ENCODE assay signal across 26 mouse cellular contexts in the genomic region with DNA sequence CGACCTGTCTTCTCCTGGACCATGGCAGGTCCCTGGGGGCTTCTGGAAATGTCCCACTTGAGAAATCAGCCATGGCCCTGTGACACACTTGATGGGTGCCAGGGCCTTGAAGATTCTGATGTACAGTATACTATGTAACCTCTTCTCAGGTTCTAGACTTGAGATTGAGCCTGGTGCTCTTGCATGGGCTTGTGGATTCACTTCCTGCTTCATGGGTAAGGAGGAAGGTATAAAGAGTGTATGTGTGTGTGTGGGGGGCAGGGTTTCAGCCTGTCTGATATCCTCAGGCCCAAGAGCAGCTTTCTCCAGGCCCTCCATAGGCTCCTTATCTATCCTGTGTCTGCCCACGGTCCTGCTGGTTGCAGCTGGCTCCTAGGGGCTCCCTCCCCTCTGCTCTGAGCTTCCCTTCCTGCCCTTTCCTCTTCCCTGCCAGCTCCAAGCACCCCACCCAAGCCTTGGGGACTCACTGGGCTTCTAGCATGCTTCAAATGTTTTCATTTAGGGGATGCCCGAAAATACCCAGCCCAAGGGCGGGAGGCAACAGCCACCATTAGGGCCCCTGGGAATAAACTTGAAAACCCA.
DNase-seq lines count a peak whose midpoint lies in the region; ATAC-seq and TF ChIP-seq lines count a peak whose summit lies in the region.
"Had no signal": no experiment of that assay in that cellular context is flagged by ENCODE, and none has a peak within 500 bp of the region (broad histone marks: within the 10 kb centered on the region; RNA-seq: fewer than 3 reads in every experiment).

No protein-coding gene starts in this region.

- no peaks in the 10 kb centered on the region for H3K27me3 ChIP-seq in embryonic facial prominence, embryonic 13.5 days
- H3K27me3 ChIP-seq in embryonic facial prominence, embryonic 10.5 days (replicated peaks; ENCODE audit: low read depth, poor library complexity, severe bottlenecking) = no peaks in the 10 kb centered on the region
- H3K27me3 ChIP-seq in hindbrain, embryonic 10.5 days (ENCODE audit: insufficient read depth, poor library complexity, severe bottlenecking) = no peaks in the 10 kb centered on the region
- H3K27me3 ChIP-seq in hindbrain, postnatal 0 days (ENCODE audit: insufficient read depth, low read length) = no peaks in the 10 kb centered on the region
- H3K27me3 ChIP-seq in embryonic facial prominence, embryonic 15.5 days = no peaks in the 10 kb centered on the region
- no peaks in the 10 kb centered on the region for H3K27me3 ChIP-seq in liver, embryonic 11.5 days (replicated peaks; ENCODE audit: control insufficient read depth, insufficient read depth, low read length)
- H3K27me3 ChIP-seq: embryonic facial prominence, embryonic 12.5 days; hindbrain, embryonic 12.5 days; limb, embryonic 15.5 days; liver, embryonic 15.5 days; lung, embryonic 15.5 days; midbrain, embryonic 15.5 days; neural tube, embryonic 15.5 days; Patski; stomach, embryonic 15.5 days had no signal

- TF ChIP-seq CTCF in hindbrain, postnatal 0 days (IDR thresholded peaks at IDR 0.05; ENCODE audit: low read depth) = no peak

- no peaks in the 10 kb centered on the region for H3K9me3 ChIP-seq in embryonic facial prominence, embryonic 13.5 days
- H3K9me3 ChIP-seq in embryonic facial prominence, embryonic 10.5 days = no peaks in the 10 kb centered on the region
- H3K9me3 ChIP-seq in hindbrain, embryonic 10.5 days = no peaks in the 10 kb centered on the region
- H3K9me3 ChIP-seq in hindbrain, postnatal 0 days (ENCODE audit: low read length) = no peaks in the 10 kb centered on the region
- H3K9me3 ChIP-seq in embryonic facial prominence, embryonic 15.5 days (replicated peaks) = no peaks in the 10 kb centered on the region
- H3K9me3 ChIP-seq in liver, embryonic 11.5 days (ENCODE audit: control insufficient read depth, low read length) = no peaks in the 10 kb centered on the region
- H3K9me3 ChIP-seq: embryonic facial prominence, embryonic 12.5 days; hindbrain, embryonic 12.5 days; limb, embryonic 15.5 days; liver, embryonic 15.5 days; lung, embryonic 15.5 days; midbrain, embryonic 15.5 days; neural tube, embryonic 15.5 days; stomach, embryonic 15.5 days had no signal

- no peak overlapping the region for H3K4me2 ChIP-seq in embryonic facial prominence, embryonic 13.5 days
- H3K4me2 ChIP-seq in hindbrain, postnatal 0 days (ENCODE audit: low read depth, low read length) = no peak overlapping the region
- no peak overlapping the region for H3K4me2 ChIP-seq in embryonic facial prominence, embryonic 15.5 days (replicated peaks)
- H3K4me2 ChIP-seq in liver, embryonic 11.5 days = no peak overlapping the region
- H3K4me2 ChIP-seq: embryonic facial prominence, embryonic 12.5 days; hindbrain, embryonic 12.5 days; limb, embryonic 15.5 days; liver, embryonic 15.5 days; lung, embryonic 15.5 days; midbrain, embryonic 15.5 days; neural tube, embryonic 15.5 days; stomach, embryonic 15.5 days had no signal

- no peak overlapping the region for H3K9ac ChIP-seq in embryonic facial prominence, embryonic 13.5 days
- no peak overlapping the region for H3K9ac ChIP-seq in hindbrain, postnatal 0 days (replicated peaks; ENCODE audit: low read length)
- H3K9ac ChIP-seq in embryonic facial prominence, embryonic 15.5 days = no peak overlapping the region
- no peak overlapping the region for H3K9ac ChIP-seq in liver, embryonic 11.5 days (ENCODE audit: low read depth, low read length)
- H3K9ac ChIP-seq: embryonic facial prominence, embryonic 12.5 days; hindbrain, embryonic 12.5 days; limb, embryonic 15.5 days; liver, embryonic 15.5 days; lung, embryonic 15.5 days; midbrain, embryonic 15.5 days; neural tube, embryonic 15.5 days; stomach, embryonic 15.5 days had no signal

- H3K36me3 ChIP-seq in embryonic facial prominence, embryonic 13.5 days = no peaks in the 10 kb centered on the region
- no peaks in the 10 kb centered on the region for H3K36me3 ChIP-seq in embryonic facial prominence, embryonic 10.5 days (replicated peaks)
- no peaks in the 10 kb centered on the region for H3K36me3 ChIP-seq in hindbrain, embryonic 10.5 days
- no peaks in the 10 kb centered on the region for H3K36me3 ChIP-seq in hindbrain, postnatal 0 days (ENCODE audit: insufficient read depth, low read length)
- H3K36me3 ChIP-seq in embryonic facial prominence, embryonic 15.5 days = no peaks in the 10 kb centered on the region
- H3K36me3 ChIP-seq in liver, embryonic 11.5 days (ENCODE audit: control insufficient read depth, insufficient read depth, low read length) = no peaks in the 10 kb centered on the region
- H3K36me3 ChIP-seq: embryonic facial prominence, embryonic 12.5 days; hindbrain, embryonic 12.5 days; limb, embryonic 15.5 days; liver, embryonic 15.5 days; lung, embryonic 15.5 days; midbrain, embryonic 15.5 days; neural tube, embryonic 15.5 days; stomach, embryonic 15.5 days had no signal

- no peak for ATAC-seq in embryonic facial prominence, embryonic 13.5 days (ENCODE audit: insufficient number of reproducible peaks, insufficient read depth, low FRiP score, low TSS enrichment, low read depth)
- ATAC-seq in hindbrain, postnatal 0 days = no peak
- peak; percentile 18; the same call in 1 of the 2 replicates for ATAC-seq in embryonic facial prominence, embryonic 15.5 days (ENCODE audit: insufficient number of reproducible peaks, low FRiP score, low TSS enrichment, low read depth)
- ATAC-seq in megakaryocyte progenitor cell, adult 5-6 weeks (replicated peaks; ENCODE audit: poor library complexity) = peak; percentile 47; the same call in 1 of the 2 replicates
- ATAC-seq in liver, embryonic 11.5 days (replicated peaks; ENCODE audit: low FRiP score) = no peak
- ATAC-seq: forebrain, embryonic 16.5 days; midbrain, embryonic 15.5 days; Patski had no signal

- H3K4me1 ChIP-seq in embryonic facial prominence, embryonic 13.5 days = peaks cover 12% of the 10 kb centered on the region
- peaks cover 17% of the 10 kb centered on the region for H3K4me1 ChIP-seq in embryonic facial prominence, embryonic 10.5 days
- H3K4me1 ChIP-seq in hindbrain, embryonic 10.5 days (replicated peaks) = peaks cover 15% of the 10 kb centered on the region; the same call in 1 of the 2 replicates
- H3K4me1 ChIP-seq in hindbrain, postnatal 0 days (ENCODE audit: insufficient read depth, low read length) = no peaks in the 10 kb centered on the region
- H3K4me1 ChIP-seq in embryonic facial prominence, embryonic 15.5 days = peaks cover 7% of the 10 kb centered on the region; the same call in 1 of the 2 replicates
- H3K4me1 ChIP-seq in liver, embryonic 11.5 days (replicated peaks; ENCODE audit: control insufficient read depth, insufficient read depth, low read length) = no peaks in the 10 kb centered on the region
- H3K4me1 ChIP-seq: embryonic facial prominence, embryonic 12.5 days; hindbrain, embryonic 12.5 days; liver, embryonic 15.5 days; midbrain, embryonic 15.5 days; neural tube, embryonic 15.5 days; stomach, embryonic 15.5 days had no signal

- whole genome bisulfite sequencing in embryonic facial prominence, embryonic 13.5 days = 46% methylated on average over 4 of the region's 4 CpGs
- 58% methylated on average over 4 of the region's 4 CpGs for WGBS in embryonic facial prominence, embryonic 10.5 days
- 62% methylated on average over 4 of the region's 4 CpGs for WGBS in hindbrain, embryonic 10.5 days
- WGBS in hindbrain, postnatal 0 days = 63% methylated on average over 4 of the region's 4 CpGs
- 41% methylated on average over 4 of the region's 4 CpGs for WGBS in embryonic facial prominence, embryonic 15.5 days
- WGBS in liver, embryonic 11.5 days = 51% methylated on average over 4 of the region's 4 CpGs

- peak overlapping the region; percentile 33 for H3K27ac ChIP-seq in embryonic facial prominence, embryonic 13.5 days
- H3K27ac ChIP-seq in embryonic facial prominence, embryonic 10.5 days (replicated peaks) = no peak overlapping the region; the same call in 1 of the 2 replicates
- peak overlapping the region; percentile 51 for H3K27ac ChIP-seq in hindbrain, embryonic 10.5 days
- no peak overlapping the region for H3K27ac ChIP-seq in hindbrain, postnatal 0 days
- H3K27ac ChIP-seq in embryonic facial prominence, embryonic 15.5 days (replicated peaks) = no peak overlapping the region
- H3K27ac ChIP-seq in liver, embryonic 11.5 days (ENCODE audit: low read depth, low read length) = no peak overlapping the region
- H3K27ac ChIP-seq: embryonic facial prominence, embryonic 12.5 days; hindbrain, embryonic 12.5 days; limb, embryonic 15.5 days; liver, embryonic 15.5 days; lung, embryonic 15.5 days; macrophage; midbrain, embryonic 15.5 days; neural tube, embryonic 15.5 days; stomach, embryonic 15.5 days had no signal

- DNase-seq in embryonic facial prominence, embryonic 10.5 days (ENCODE audit: low spot score) = no peak
- DNase-seq in hindbrain, embryonic 10.5 days (ENCODE audit: low spot score) = no peak
- no peak for DNase-seq in hindbrain, postnatal 0 days (ENCODE audit: low spot score)
- no peak for DNase-seq in liver, embryonic 11.5 days (ENCODE audit: low spot score)
- DNase-seq: adrenal gland, adult 2 months; cerebellum, adult 11-12 months; cerebellum, postnatal 14 days; gastrocnemius, postnatal 25 days; kidney, adult 11 months; layer of hippocampus, adult 9-11 months; right cerebral cortex, adult 18-20 months; thymus, postnatal 25 days had no signal

- H3K4me3 ChIP-seq in embryonic facial prominence, embryonic 13.5 days = no peak overlapping the region
- H3K4me3 ChIP-seq in embryonic facial prominence, embryonic 10.5 days = no peak overlapping the region
- H3K4me3 ChIP-seq in hindbrain, embryonic 10.5 days = no peak overlapping the region
- H3K4me3 ChIP-seq in hindbrain, postnatal 0 days (ENCODE audit: low read length) = no peak overlapping the region
- no peak overlapping the region for H3K4me3 ChIP-seq in embryonic facial prominence, embryonic 15.5 days (replicated peaks)
- H3K4me3 ChIP-seq in liver, embryonic 11.5 days (ENCODE audit: low read depth, low read length) = no peak overlapping the region
- H3K4me3 ChIP-seq: embryonic facial prominence, embryonic 12.5 days; hindbrain, embryonic 12.5 days; limb, embryonic 15.5 days; liver, embryonic 15.5 days; lung, embryonic 15.5 days; midbrain, embryonic 15.5 days; neural tube, embryonic 15.5 days; stomach, embryonic 15.5 days had no signal

Comparison
In these comparisons a context has a peak if more than half of its experiments do, and no peak if none do; other contexts are left out.
1. ATAC-seq: peak in embryonic facial prominence, embryonic 15.5 days (single experiment) and megakaryocyte progenitor cell, adult 5-6 weeks (single experiment); none in embryonic facial prominence, embryonic 13.5 days (single experiment), hindbrain, postnatal 0 days (single experiment) and liver, embryonic 11.5 days (single experiment).
2. H3K27ac ChIP-seq: peak in embryonic facial prominence, embryonic 13.5 days (single experiment) and hindbrain, embryonic 10.5 days (single experiment); none in embryonic facial prominence, embryonic 10.5 days (single experiment), hindbrain, postnatal 0 days (single experiment), embryonic facial prominence, embryonic 15.5 days (single experiment) and liver, embryonic 11.5 days (single experiment).